Mouse (Mus musculus) mesoderm, embryonic 11.5 days (tissue): ENCODE data around the gene Lama2.
A peak's percentile ranks its signal among the peaks of the same experiment; 100 is the strongest.

Experiments
- DNase-seq: peaks from one replicate; pipeline ENCODE4 v3.0.0-alpha.2; 2012; ENCODE audit warnings: low read depth, low spot score

Lama2 gene

DNA sequence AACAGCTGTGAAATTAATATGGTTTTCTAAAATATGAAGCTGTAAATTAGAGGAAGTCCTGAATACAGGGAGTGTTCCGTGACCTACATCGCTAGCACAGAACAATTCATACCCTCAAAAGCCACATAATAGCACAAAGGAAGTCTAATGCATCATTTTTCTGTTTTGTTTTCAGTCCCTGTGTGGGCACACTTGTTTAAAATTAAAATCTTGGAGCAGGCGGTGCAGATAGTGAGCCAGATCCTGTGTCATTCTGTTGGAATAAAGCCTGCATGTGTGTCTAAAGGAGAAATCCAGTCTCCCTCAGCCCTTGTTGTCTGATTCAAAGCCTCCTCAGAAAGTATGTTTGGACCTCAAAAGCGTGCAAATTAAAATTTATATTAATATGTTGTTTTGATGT is 234.9 kb downstream of the Lama2 start:
- DNase-seq: no peak

GRCm38 (mm10) chr10:27382887-27383609 is 236.5 kb downstream of the Lama2 start:
- DNase-seq: no peak

- no peak for DNase-seq
Measured at GRCm38 (mm10) chr10:27378286-27378685, 241.3 kb downstream of the Lama2 start.

GRCm38 (mm10) chr10:27344278-27344677 is 275.3 kb downstream of the Lama2 start:
- DNase-seq: peak; percentile 23

- DNase-seq: no peak
Measured at GRCm38 (mm10) chr10:27322410-27322990, 297.1 kb downstream of the Lama2 start.

GRCm38 (mm10) chr10:27307444-27307843 is 312.1 kb downstream of the Lama2 start:
- DNase-seq: no peak

DNA sequence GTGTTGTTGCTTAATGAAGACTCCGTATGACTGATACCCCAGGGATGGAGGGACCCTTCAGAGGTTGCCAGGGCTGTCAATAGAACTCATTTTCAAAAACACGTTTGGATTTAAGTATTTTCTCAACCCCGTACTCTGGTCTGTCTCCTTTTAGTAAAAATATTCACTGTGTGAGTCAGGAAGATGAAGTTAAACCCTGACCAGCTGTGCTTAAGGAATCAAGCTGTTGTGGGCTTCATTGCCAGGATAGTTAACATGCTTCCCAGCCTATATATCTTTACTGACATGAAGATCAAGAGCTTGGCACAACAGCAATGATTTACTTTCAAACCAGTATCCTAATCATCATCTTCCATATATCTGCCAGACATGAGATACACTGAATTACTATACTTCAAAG is 314.3 kb downstream of the Lama2 start:
- DNase-seq: no peak

DNA sequence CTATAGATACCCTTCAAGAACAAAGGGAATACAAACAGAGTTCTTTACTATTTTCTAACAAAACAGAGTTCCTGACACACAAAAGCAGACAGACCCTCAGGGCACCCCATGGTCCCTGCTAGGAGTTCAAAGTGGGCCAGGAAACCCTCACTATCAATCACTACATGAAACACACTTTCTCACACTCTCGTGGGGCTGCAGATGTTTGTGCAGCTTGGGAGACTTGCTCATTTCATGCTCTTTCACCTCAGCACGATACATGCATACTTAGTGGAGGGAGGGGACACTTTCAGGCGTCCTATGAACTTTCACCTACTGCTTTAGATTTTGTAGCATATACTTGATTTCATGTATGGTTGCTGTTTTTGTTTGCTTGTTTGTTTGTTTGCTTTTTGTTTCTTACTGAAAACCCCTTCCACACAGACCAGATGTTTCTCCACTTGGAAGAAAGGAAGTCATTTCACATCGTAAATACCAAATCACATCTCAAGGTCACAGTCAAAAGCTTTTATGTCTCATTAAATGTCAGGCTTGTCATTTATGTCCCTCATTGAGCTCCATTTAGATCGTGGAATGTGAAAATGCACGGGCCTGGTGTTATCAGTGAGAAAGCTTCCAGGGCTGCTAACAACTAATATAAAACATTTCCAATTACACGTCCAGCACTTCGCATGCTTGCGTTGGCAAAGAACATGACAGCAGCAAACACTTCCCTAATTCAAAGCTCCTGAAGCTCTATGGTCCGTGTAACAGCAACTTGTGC is 334.3 kb downstream of the Lama2 start:
- DNase-seq: peak; percentile 72

- no peak for DNase-seq
Measured at GRCm38 (mm10) chr10:27267432-27267831, 352.1 kb downstream of the Lama2 start.

DNA sequence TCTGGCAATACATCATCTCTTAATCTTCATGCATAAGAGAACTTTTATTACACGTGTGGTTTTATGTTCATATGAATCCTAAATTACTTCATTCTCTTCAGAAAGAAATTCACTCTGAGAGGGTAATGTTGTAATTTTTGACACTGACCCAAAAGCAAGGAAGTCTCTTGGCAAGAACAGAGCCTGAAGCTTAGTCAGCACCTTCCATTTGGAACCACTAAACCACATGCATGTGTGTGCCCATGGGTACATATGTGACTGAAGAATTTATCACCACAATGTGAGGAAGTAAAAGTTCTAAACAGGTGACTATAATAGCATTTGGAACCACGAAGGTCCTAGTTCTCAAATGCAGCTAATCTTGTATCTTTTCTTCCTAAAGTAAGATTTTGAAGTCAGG is 353.7 kb downstream of the Lama2 start:
- no peak for DNase-seq

DNA sequence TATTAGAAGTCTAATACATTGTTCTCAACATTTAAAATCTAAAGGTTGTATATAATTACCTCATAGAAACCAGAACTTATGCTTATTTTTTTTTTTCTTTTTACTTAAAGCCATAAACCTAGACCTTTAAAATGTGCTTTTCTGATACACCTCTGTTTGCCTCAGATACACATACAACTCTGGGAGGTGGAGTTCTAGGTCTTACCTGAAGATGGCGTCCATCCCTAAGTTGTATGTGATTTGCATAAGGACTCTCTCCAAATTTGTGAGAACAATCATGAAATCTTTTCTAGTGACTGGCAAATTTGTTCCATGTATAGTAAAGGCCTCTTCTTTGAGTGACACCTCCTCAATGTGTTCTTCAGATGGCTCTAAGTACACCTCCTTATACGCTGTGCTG is 354.8 kb downstream of the Lama2 start:
- no peak for DNase-seq

DNA sequence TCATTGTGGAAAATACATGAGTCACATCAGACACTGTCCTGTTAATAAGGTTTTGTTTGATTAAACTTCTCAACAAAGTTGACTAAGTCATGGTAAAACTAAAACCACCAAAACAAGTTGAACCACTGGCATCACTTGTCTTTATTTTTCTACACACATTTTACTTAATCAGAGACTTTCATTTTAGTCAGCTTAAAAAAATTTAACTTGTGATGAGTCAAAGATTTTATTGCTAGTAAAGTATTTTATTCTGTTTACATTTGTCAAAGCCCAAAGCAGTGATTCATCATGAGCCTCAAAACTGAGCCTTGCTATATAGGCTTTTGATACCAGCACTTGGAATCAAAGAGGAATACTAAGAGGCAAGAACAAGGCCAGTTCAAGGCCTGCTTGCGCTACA is 369.8 kb downstream of the Lama2 start:
- no peak for DNase-seq

- no peak for DNase-seq
Measured at GRCm38 (mm10) chr10:27234755-27235154, 384.8 kb downstream of the Lama2 start.

- DNase-seq: no peak
Measured at GRCm38 (mm10) chr10:27233577-27233976, 386.0 kb downstream of the Lama2 start.

DNA sequence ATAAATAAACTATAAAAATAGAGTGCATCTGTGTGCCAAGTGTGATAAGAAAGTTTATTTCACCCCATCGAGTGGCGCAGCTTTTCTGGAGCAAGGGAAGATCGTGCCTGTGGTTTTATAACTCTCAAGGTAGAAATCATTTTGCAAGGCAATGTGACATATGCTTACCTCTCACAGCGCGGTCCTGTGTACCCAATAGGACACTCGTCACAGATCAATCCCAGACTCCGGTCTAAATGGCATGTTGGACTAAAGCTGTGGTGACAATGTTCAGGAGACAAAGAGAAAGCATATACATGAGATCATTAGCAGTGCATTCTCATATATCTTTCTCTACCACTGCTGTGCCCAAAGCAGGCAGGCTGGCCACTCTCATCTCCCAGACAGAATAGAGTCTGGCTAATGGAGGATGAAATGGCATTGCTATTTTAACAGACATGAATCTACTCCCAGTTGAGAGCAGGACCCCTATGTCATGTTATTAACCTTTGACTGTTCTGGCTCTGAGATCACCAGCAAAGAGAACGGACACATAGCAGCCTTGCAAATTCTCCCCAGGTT is 395.7 kb downstream of the Lama2 start:
- DNase-seq: peak; percentile 21

- DNase-seq: no peak
Measured at GRCm38 (mm10) chr10:27222639-27223315, 396.8 kb downstream of the Lama2 start.

- DNase-seq: no peak
Measured at GRCm38 (mm10) chr10:27219698-27220097, 399.9 kb downstream of the Lama2 start.

DNA sequence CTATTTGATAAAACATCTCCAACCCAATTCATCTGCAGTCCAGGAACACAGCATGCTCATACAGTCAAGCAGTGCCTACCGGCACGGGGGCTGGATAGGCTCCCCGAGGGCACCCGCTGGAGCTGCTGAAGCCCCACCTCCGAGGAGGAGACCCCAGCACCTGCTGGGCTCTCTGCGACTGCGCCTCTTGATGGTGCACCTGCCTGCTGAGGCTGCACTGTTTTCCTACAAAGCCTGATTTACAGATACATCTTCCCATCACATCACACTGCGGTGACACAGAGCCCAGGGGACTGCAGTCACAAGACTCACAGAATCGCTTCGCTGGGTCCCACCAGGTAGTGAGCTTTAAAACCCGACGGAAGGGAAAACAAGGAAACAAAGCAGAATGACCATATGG is 412.2 kb downstream of the Lama2 start:
- no peak for DNase-seq

- no peak for DNase-seq
Measured at GRCm38 (mm10) chr10:27198443-27198842, 421.1 kb downstream of the Lama2 start.

DNA sequence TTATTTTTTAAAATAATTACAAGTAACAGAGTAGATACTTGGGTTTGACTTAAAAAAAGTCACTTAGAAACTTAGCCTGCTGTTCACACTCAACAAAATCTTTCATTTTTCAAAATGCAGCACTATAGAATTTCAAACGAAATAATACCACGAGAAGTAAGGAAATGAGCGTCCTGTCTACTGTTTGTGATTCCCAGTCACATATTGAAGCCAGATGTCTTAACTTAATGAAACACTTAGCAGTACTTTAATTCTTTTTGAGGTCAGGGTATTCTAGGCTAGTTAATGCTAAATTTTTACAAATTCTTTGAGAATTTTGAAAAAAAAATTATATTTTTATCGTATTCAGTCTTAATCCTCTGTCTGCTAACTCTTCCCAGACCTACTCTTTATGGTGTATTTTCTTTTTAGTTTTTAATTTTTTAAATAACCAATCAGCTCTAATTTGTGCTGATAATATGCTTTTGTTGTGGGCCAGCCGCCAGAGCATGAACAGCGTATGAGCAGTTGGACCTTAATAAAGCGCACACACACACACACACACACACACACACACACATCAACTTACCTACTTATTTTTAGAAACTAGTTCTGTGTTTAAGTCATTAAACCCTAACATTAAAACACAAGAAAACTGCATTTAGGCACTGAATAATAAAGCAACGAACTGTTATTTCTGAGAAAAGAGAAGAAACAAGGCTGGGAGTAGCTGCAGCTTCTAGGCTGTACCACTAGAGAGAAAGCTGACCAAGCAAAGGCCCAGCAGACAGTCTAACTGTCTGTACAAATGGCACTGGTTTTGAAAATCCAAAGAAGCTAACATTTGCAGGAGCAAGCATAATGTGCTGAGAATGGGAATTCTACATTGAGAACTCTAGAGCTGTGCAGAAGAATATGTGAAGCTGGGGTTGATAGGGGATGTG is 425.3 kb downstream of the Lama2 start:
- DNase-seq: peak; percentile 13
